Comparison of ENCODE assay signal across 12 mouse cellular contexts in genomic region chr17:15365650-15366049, GRCm38 (mm10). TPM values are rescaled to one million over a fixed set of nuclear protein-coding genes. Genes with fewer than 3 reads are reported as not detected.
DNase-seq lines count a peak whose midpoint lies in the region; ATAC-seq and TF ChIP-seq lines count a peak whose summit lies in the region.
"Had no signal": no experiment of that assay in that cellular context is flagged by ENCODE, and none has a peak within 500 bp of the region (broad histone marks: within the 10 kb centered on the region; RNA-seq: fewer than 3 reads in every experiment).

No protein-coding gene starts in this region.

- H3K9ac ChIP-seq in heart, embryonic 11.5 days (ENCODE audit: low read depth, low read length): no peak overlapping the region
- H3K9ac ChIP-seq: embryonic facial prominence, embryonic 12.5 days; liver, embryonic 15.5 days had no signal

- H3K36me3 ChIP-seq in heart, embryonic 11.5 days (ENCODE audit: control insufficient read depth, insufficient read depth, low read length): no peaks in the 10 kb centered on the region
- H3K36me3 ChIP-seq: embryonic facial prominence, embryonic 12.5 days had no signal

- no peak overlapping the region for H3K4me3 ChIP-seq in heart, embryonic 11.5 days (ENCODE audit: low read depth, low read length)
- no peak overlapping the region for H3K4me3 ChIP-seq in embryonic fibroblast, embryonic 13.5 days (ENCODE audit: insufficient read depth, low read length)
- H3K4me3 ChIP-seq: embryonic facial prominence, embryonic 12.5 days; liver, embryonic 15.5 days had no signal

- no peaks in the 10 kb centered on the region for H3K9me3 ChIP-seq in heart, embryonic 11.5 days (replicated peaks; ENCODE audit: control insufficient read depth, low read length)
- H3K9me3 ChIP-seq: embryonic facial prominence, embryonic 12.5 days; liver, embryonic 15.5 days had no signal

- WGBS in heart, embryonic 11.5 days (ENCODE audit: insufficient replicate concordance): 60% methylated on average over 5 of the region's 5 CpGs

- 0 out of 2 replicates have a peak, but pooled peaks have one; percentile 26 for TF ChIP-seq POLR2A in embryonic fibroblast, embryonic 13.5 days (IDR thresholded peaks at IDR 0.05; ENCODE audit: low read depth, low read length)

- peaks cover 4% of the 10 kb centered on the region; the same call in 1 of the 2 replicates for H3K27me3 ChIP-seq in heart, embryonic 11.5 days (ENCODE audit: control insufficient read depth, insufficient read depth, low read length)

- H3K27ac ChIP-seq in heart, embryonic 11.5 days (ENCODE audit: low read depth, low read length): no peak overlapping the region
- peak overlapping the region; percentile 59 for H3K27ac ChIP-seq in embryonic fibroblast, embryonic 13.5 days (ENCODE audit: insufficient read depth, low read length)
- H3K27ac ChIP-seq: embryonic facial prominence, embryonic 12.5 days; liver, embryonic 15.5 days had no signal

- ATAC-seq in heart, embryonic 11.5 days (replicated peaks; ENCODE audit: insufficient number of reproducible peaks, low FRiP score, low TSS enrichment): no peak
- no peak for ATAC-seq in granulocyte monocyte progenitor cell, adult 5-6 weeks (replicated peaks; ENCODE audit: poor library complexity, severe bottlenecking)

- TF ChIP-seq CTCF in embryonic fibroblast, embryonic 13.5 days (IDR thresholded peaks at IDR 0.05; ENCODE audit: borderline replicate concordance, insufficient read depth, low read length): no peak

- intact Hi-C loops in heart, postnatal 14 days (cut with DNase I): no loop called here

- H3K4me2 ChIP-seq in heart, embryonic 11.5 days: no peak overlapping the region
- H3K4me2 ChIP-seq: embryonic facial prominence, embryonic 12.5 days; liver, embryonic 15.5 days had no signal

- DNase-seq in heart, adult 18-20 months: peak; percentile 41 to 53
- peak; percentile 16 for DNase-seq in 416B (ENCODE audit: low read depth)
- DNase-seq in heart, postnatal 14 days: peak; percentile 35
- no peak for DNase-seq in neural tube, embryonic 10.5 days (ENCODE audit: extremely low spot score, low spot score)
- no peak for DNase-seq in layer of hippocampus, postnatal 36 days
- DNase-seq: kidney, postnatal 36 days; thymus, postnatal 4 days had no signal

- H3K4me1 ChIP-seq in heart, embryonic 11.5 days (ENCODE audit: control insufficient read depth, insufficient read depth, low read length): no peaks in the 10 kb centered on the region
- no peaks in the 10 kb centered on the region for H3K4me1 ChIP-seq in embryonic fibroblast, embryonic 13.5 days (ENCODE audit: control insufficient read depth, insufficient read depth, low read length)
- H3K4me1 ChIP-seq: embryonic facial prominence, embryonic 12.5 days; liver, embryonic 15.5 days had no signal

RNA-seq across cellular contexts. Expression of gene Dll1, which starts 11.0 kb away (rescaled TPM):
- 1 to 10 TPM; 4.6 to 5.6 TPM for total RNA-seq in heart, adult 18-20 months (2021)
- 5.4 and 6.3 TPM in 2 replicates for polyA plus RNA-seq in heart, embryonic 11.5 days (2014; fragmentation: Nextera tagmentation; extraction: Ambion mirVana)
- 0.40 and 0.97 TPM in 2 replicates for polyA plus RNA-seq in embryonic fibroblast, embryonic 13.5 days (2011; ENCODE audit: insufficient read length, low read depth, missing spikeins)
- total RNA-seq in heart, postnatal 14 days (2021): 1 to 10 TPM; 7.9 to 9.0 TPM
- 10 to 100 TPM; 10.7 to 11.8 TPM for total RNA-seq in layer of hippocampus, postnatal 36 days (2021)
- total RNA-seq in granulocyte monocyte progenitor cell, adult 5-6 weeks (2014; fragmentation: Nextera tagmentation): not detected in 2 replicates
- 0.26 TPM in 1 of 2 replicates, not detected in the other for total RNA-seq in granulocyte monocyte progenitor cell, adult 5-6 weeks (2017)

RNA-seq across cellular contexts. Expression of gene Fam120b, which starts 30.4 kb away (rescaled TPM):
- total RNA-seq in heart, adult 18-20 months (2021): 10 to 100 TPM; 11.9 to 12.8 TPM
- polyA plus RNA-seq in heart, embryonic 11.5 days (2014; fragmentation: Nextera tagmentation; extraction: Ambion mirVana): 16.7 and 19.1 TPM in 2 replicates
- polyA plus RNA-seq in embryonic fibroblast, embryonic 13.5 days (2011; ENCODE audit: insufficient read length, low read depth, missing spikeins): 25.2 and 25.3 TPM in 2 replicates
- 10 to 100 TPM; 10.9 to 11.2 TPM for total RNA-seq in heart, postnatal 14 days (2021)
- 10 to 100 TPM; 46.8 to 50.2 TPM for total RNA-seq in layer of hippocampus, postnatal 36 days (2021)
- 11.0 and 16.5 TPM in 2 replicates for total RNA-seq in granulocyte monocyte progenitor cell, adult 5-6 weeks (2014; fragmentation: Nextera tagmentation)
- total RNA-seq in granulocyte monocyte progenitor cell, adult 5-6 weeks (2017): 11.1 and 12.4 TPM in 2 replicates

Comparison
In these comparisons a context has a peak if more than half of its experiments do, and no peak if none do; other contexts are left out.
1. DNase-seq: peak in heart, adult 18-20 months (2 of 2), 416B (single experiment) and heart, postnatal 14 days (2 of 2); none in neural tube, embryonic 10.5 days (single experiment) and layer of hippocampus, postnatal 36 days (0 of 2).
2. RNA of gene Dll1, which starts 11.0 kb away (total RNA-seq): 10.7 to 11.8 TPM in layer of hippocampus, postnatal 36 days, 7.9 to 9.0 TPM in heart, postnatal 14 days and 4.6 to 5.6 TPM in heart, adult 18-20 months; 0.26 TPM in granulocyte monocyte progenitor cell, adult 5-6 weeks; every median in the first group is over 4 times any median in the second.